8 mouse cellular contexts compared by ENCODE assay signal in the genomic region with DNA sequence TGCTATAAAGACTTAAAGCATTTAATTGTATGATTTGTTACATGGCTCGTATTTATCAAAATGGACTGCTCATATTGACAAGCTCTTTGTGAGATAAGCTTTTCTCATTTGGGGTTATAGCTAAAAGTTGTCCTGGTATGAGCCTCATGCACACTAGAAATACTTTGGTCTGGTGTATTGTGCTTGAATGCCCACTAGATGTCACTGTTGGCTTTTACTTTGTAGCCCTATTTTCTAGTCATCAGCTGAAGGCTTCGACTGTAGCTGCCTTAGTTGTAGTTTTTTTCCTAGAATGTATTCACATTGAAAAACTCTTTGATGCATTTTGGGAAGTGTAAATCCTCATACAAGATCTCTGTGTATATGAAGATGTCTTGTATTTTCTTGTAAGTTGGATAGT. TPM values are rescaled to one million over a fixed set of nuclear protein-coding genes. Genes with fewer than 3 reads are reported as not detected.
DNase-seq lines count a peak whose midpoint lies in the region; ATAC-seq lines count a peak whose summit lies in the region.

No protein-coding gene starts in this region.

- H3K4me2 ChIP-seq in kidney, embryonic 15.5 days = no peak overlapping the region
- H3K4me2 ChIP-seq in embryonic facial prominence, embryonic 14.5 days (ENCODE audit: low read depth, low read length) = no peak overlapping the region
- H3K4me2 ChIP-seq in midbrain, embryonic 16.5 days (ENCODE audit: low read length) = no peak overlapping the region

- H3K27me3 ChIP-seq in kidney, embryonic 15.5 days = no peaks in the 10 kb centered on the region
- no peaks in the 10 kb centered on the region for H3K27me3 ChIP-seq in embryonic facial prominence, embryonic 14.5 days (replicated peaks; ENCODE audit: control insufficient read depth, insufficient read depth, low read length)
- no peaks in the 10 kb centered on the region for H3K27me3 ChIP-seq in midbrain, embryonic 16.5 days (ENCODE audit: control insufficient read depth, insufficient read depth, low read depth, low read length)

- ATAC-seq in kidney, embryonic 15.5 days (replicated peaks; ENCODE audit: low FRiP score) = no peak
- 0 out of 2 replicates have a peak, but pooled peaks have one; percentile 30 for ATAC-seq in embryonic facial prominence, embryonic 14.5 days (ENCODE audit: low read depth)
- peak; percentile 77 for ATAC-seq in midbrain, embryonic 16.5 days

- peak; percentile 54 for DNase-seq in kidney, adult 9 months
- DNase-seq in CD4-positive, CD25-positive, alpha-beta regulatory T cell, adult 2 months (ENCODE audit: low read depth, low spot score) = peak; percentile 75
- DNase-seq in R1 (ENCODE audit: low read depth, low spot score) = peak; percentile 72
- peak; percentile 69 for DNase-seq in embryonic facial prominence, embryonic 14.5 days (ENCODE audit: low spot score)
- DNase-seq in kidney, postnatal 36 days = peak; percentile 25 to 43
- DNase-seq in gastrocnemius, postnatal 25 days = no peak

- peaks cover 14% of the 10 kb centered on the region for H3K36me3 ChIP-seq in kidney, embryonic 15.5 days
- peaks cover 13% of the 10 kb centered on the region; the same call in 1 of the 2 replicates for H3K36me3 ChIP-seq in embryonic facial prominence, embryonic 14.5 days (ENCODE audit: control insufficient read depth, insufficient read depth, low read length)
- no peaks in the 10 kb centered on the region; the same call in 1 of the 2 replicates for H3K36me3 ChIP-seq in midbrain, embryonic 16.5 days (ENCODE audit: control insufficient read depth, insufficient read depth, low read length)

- H3K4me1 ChIP-seq in kidney, embryonic 15.5 days = no peaks in the 10 kb centered on the region
- H3K4me1 ChIP-seq in embryonic facial prominence, embryonic 14.5 days (ENCODE audit: control insufficient read depth, insufficient read depth, low read length) = no peaks in the 10 kb centered on the region
- H3K4me1 ChIP-seq in midbrain, embryonic 16.5 days (ENCODE audit: control insufficient read depth, insufficient read depth, low read length) = no peaks in the 10 kb centered on the region

- no peak overlapping the region for H3K9ac ChIP-seq in kidney, embryonic 15.5 days
- no peak overlapping the region for H3K9ac ChIP-seq in embryonic facial prominence, embryonic 14.5 days (ENCODE audit: low read depth, low read length)
- no peak overlapping the region for H3K9ac ChIP-seq in midbrain, embryonic 16.5 days (ENCODE audit: low read depth, low read length)

- no peak overlapping the region for H3K4me3 ChIP-seq in kidney, embryonic 15.5 days (replicated peaks)
- H3K4me3 ChIP-seq in embryonic facial prominence, embryonic 14.5 days (ENCODE audit: low read depth, low read length) = no peak overlapping the region
- H3K4me3 ChIP-seq in midbrain, embryonic 16.5 days (ENCODE audit: low read depth, low read length) = no peak overlapping the region

- WGBS in kidney, embryonic 15.5 days = 15% methylated on average over 2 of the region's 2 CpGs
- 22% methylated on average over 2 of the region's 2 CpGs for WGBS in embryonic facial prominence, embryonic 14.5 days
- WGBS in midbrain, embryonic 16.5 days = 18% methylated on average over 2 of the region's 2 CpGs

- H3K9me3 ChIP-seq in kidney, embryonic 15.5 days (replicated peaks) = no peaks in the 10 kb centered on the region
- no peaks in the 10 kb centered on the region for H3K9me3 ChIP-seq in embryonic facial prominence, embryonic 14.5 days (ENCODE audit: control insufficient read depth, low read length)
- H3K9me3 ChIP-seq in midbrain, embryonic 16.5 days (replicated peaks; ENCODE audit: control insufficient read depth, low read length, poor library complexity, severe bottlenecking) = no peaks in the 10 kb centered on the region

- H3K27ac ChIP-seq in kidney, embryonic 15.5 days = no peak overlapping the region
- H3K27ac ChIP-seq in embryonic facial prominence, embryonic 14.5 days (replicated peaks; ENCODE audit: low read depth, low read length) = no peak overlapping the region
- no peak overlapping the region for H3K27ac ChIP-seq in midbrain, embryonic 16.5 days (ENCODE audit: low read length)

RNA-seq across cellular contexts. Expression of a gene that starts 22.7 kb away (rescaled TPM):
- polyA plus RNA-seq in kidney, embryonic 15.5 days (2015; fragmentation: Nextera tagmentation; extraction: Ambion mirVana) = 39.9 and 43.4 TPM in 2 replicates
- 39.5 and 40.0 TPM in 2 replicates for polyA plus RNA-seq in embryonic facial prominence, embryonic 14.5 days (2014; fragmentation: Nextera tagmentation; extraction: Ambion mirVana)
- 32.2 and 35.5 TPM in 2 replicates for polyA plus RNA-seq in midbrain, embryonic 16.5 days (2015; fragmentation: Nextera tagmentation; extraction: Ambion mirVana)
- 1 to 10 TPM; 3.8 to 4.6 TPM for total RNA-seq in gastrocnemius, postnatal 25 days (2021)

RNA-seq across cellular contexts. Expression of a gene that starts 22.8 kb away (rescaled TPM):
- polyA plus RNA-seq in kidney, embryonic 15.5 days (2015; fragmentation: Nextera tagmentation; extraction: Ambion mirVana) = 106 and 113 TPM in 2 replicates
- polyA plus RNA-seq in embryonic facial prominence, embryonic 14.5 days (2014; fragmentation: Nextera tagmentation; extraction: Ambion mirVana) = 77.8 and 87.4 TPM in 2 replicates
- 81.3 and 86.2 TPM in 2 replicates for polyA plus RNA-seq in midbrain, embryonic 16.5 days (2015; fragmentation: Nextera tagmentation; extraction: Ambion mirVana)
- 10 to 100 TPM; 43.7 to 45.5 TPM for total RNA-seq in gastrocnemius, postnatal 25 days (2021)
